Mouse (Mus musculus) myocyte (in vitro differentiated cells): Measurements from ENCODE around the gene Ptrh1.

ENCODE experiments used
- E2F4 ChIP-seq: IDR thresholded peaks from one replicate; pipeline ENCODE4 v1.6.1; 2011; ENCODE audit warnings: mild to moderate bottlenecking, control low read depth, moderate library complexity; ENCODE audit not compliant: insufficient read depth
- MAX ChIP-seq: IDR thresholded peaks from one replicate; pipeline ENCODE4 v1.6.1; 2011; ENCODE audit warnings: low read depth, mild to moderate bottlenecking, control low read depth
- TCF12 ChIP-seq: IDR thresholded peaks from one replicate; pipeline ENCODE4 v1.6.1; 2011; ENCODE audit warnings: mild to moderate bottlenecking, control low read depth; ENCODE audit not compliant: poor library complexity, insufficient read depth, severe bottlenecking

DNA sequence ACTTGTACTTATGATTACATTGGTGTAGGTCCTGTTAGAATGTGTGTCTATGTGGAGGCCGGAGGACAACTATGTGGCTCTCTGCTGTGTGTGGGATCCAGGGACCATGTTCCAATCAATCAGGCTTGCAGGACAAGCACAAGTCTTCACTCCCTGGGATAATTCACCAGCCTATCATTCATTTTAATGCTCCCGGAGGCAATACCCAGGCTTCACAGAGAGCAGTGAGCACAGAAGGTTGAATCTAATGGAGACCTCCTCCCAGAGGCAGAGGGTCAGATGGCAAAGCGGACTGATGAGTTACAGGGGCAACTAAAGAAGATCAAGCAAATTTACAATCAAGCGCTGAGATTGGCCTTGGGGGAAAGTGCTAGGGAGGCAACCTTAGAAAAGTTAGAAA lies 46.0 kb upstream of the Ptrh1 start:
- TF ChIP-seq E2F4 (no peak), MAX (no peak), TCF12 (no peak)
